Mouse (Mus musculus) hindbrain, postnatal 0 days (tissue): ENCODE measurements around the gene Dusp22. TPM values are rescaled to one million over a fixed set of nuclear protein-coding genes. Genes with fewer than 3 reads are reported as not detected.

Experiments used
- ATAC-seq: fragments of 200-750 bp; cut with Nextera tagmentation; 2 replicates; pipeline ENCODE4 v1.8.0; 2017; ENCODE audit warnings: mild to moderate bottlenecking, moderate TSS enrichment, moderate library complexity
- DNase-seq: peaks from one replicate; pipeline ENCODE4 v3.0.0-alpha.2; 2015; ENCODE audit warnings: low spot score
- H3K27ac ChIP-seq: fragments of 300-500 bp; sonication (generic); 2 replicates; pipeline ENCODE4 v1.5.1; 2014; ENCODE audit warnings: mild to moderate bottlenecking
- H3K27me3 ChIP-seq: fragments of 300-500 bp; sonication (generic); 2 replicates; pipeline ENCODE4 v1.6.1; 2014; ENCODE audit warnings: low read length, mixed read lengths; ENCODE audit not compliant: insufficient read depth
- H3K36me3 ChIP-seq: fragments of 300-500 bp; sonication (generic); 2 replicates; pipeline ENCODE4 v1.6.1; 2014; ENCODE audit warnings: low read length, mixed read lengths; ENCODE audit not compliant: insufficient read depth
- H3K4me1 ChIP-seq: fragments of 300-500 bp; sonication (generic); 2 replicates; pipeline ENCODE4 v1.6.1; 2014; ENCODE audit warnings: antibody characterized with exemption, low read length, mixed read lengths; ENCODE audit not compliant: insufficient read depth
- H3K4me2 ChIP-seq: fragments of 300-500 bp; sonication (generic); 2 replicates; pipeline ENCODE4 v1.6.1; 2014; ENCODE audit warnings: low read depth, mild to moderate bottlenecking, low read length, moderate library complexity, mixed read lengths
- H3K4me3 ChIP-seq: fragments of 300-500 bp; sonication (generic); 2 replicates; pipeline ENCODE4 v1.5.1; 2014; ENCODE audit warnings: low read length
- H3K9ac ChIP-seq: fragments of 300-500 bp; sonication (generic); replicated peaks from 2 replicates; pipeline ENCODE4 v1.6.1; 2014; ENCODE audit warnings: mild to moderate bottlenecking, low read length, moderate library complexity, mixed read lengths
- H3K9me3 ChIP-seq: fragments of 300-500 bp; sonication (generic); 2 replicates; pipeline ENCODE4 v1.6.1; 2016; ENCODE audit warnings: low read length, mixed read lengths
- CTCF ChIP-seq: IDR thresholded peaks from 2 replicates; pipeline ENCODE4 v1.5.1; 2016; ENCODE audit warnings: antibody characterized with exemption, control low read depth, low read depth
- WGBS: fragments of 180-500 bp; shearing (Covaris S2); extraction: QIAGEN DNeasy Blood & Tissue Kit; methylation state at CpG from one replicate; pipeline ENCODE4 v1.1.7; 2014; 5-methylcytosine and 5-hydroxymethylcytosine counted together
- polyA plus RNA-seq: library from polyadenylated mRNA; unstranded; fragments of >200 nt; fragmentation: Nextera tagmentation; extraction: Ambion mirVana; gene quantifications from 2 replicates; pipeline ENCODE4 v1.2.1, GENCODE M21; 2015
- total RNA-seq: library from RNA; depleted of rRNA; stranded (reverse); fragments of >200 nt; gene quantifications from 2 replicates; pipeline ENCODE4 v1.2.3, GENCODE M21; 2014

Dusp22 gene
- total and polyA plus RNA-seq, 2 experiments from 2014 or later: 17.2 to 30.1 TPM

DNA sequence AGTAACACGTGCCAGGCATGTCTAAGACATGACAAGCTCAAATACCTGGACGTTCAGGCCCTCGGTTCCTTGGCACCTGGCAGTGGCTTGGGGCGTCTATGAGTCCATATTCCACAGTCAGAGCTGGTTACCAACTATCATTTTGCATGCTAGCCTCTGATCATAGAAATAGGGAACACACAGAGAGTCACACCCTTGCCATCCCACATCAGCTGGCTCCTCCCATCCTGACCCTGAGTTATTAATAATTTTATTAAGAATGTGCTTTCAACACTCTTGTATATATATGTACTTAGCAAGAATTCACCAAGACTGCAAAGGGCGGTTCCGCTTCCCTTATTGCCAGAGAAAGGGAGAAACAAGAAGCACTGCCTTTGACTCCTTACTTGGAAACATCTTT is 54.8 kb downstream of the Dusp22 start:
- no peaks in the 10 kb centered on the region for H3K4me1 ChIP-seq
- H3K27ac ChIP-seq: no peak overlapping the region
- no peak for TF ChIP-seq CTCF
- H3K4me2 ChIP-seq: no peak overlapping the region
- H3K9ac ChIP-seq: no peak overlapping the region
- no peaks in the 10 kb centered on the region for H3K27me3 ChIP-seq
- H3K9me3 ChIP-seq: no peaks in the 10 kb centered on the region
- H3K36me3 ChIP-seq: peaks cover 6% of the 10 kb centered on the region; the same call in 1 of the 2 replicates
- WGBS: 91% methylated on average over 6 of the region's 6 CpGs
- no peak for ATAC-seq
- no peak for DNase-seq
- H3K4me3 ChIP-seq: no peak overlapping the region

DNA sequence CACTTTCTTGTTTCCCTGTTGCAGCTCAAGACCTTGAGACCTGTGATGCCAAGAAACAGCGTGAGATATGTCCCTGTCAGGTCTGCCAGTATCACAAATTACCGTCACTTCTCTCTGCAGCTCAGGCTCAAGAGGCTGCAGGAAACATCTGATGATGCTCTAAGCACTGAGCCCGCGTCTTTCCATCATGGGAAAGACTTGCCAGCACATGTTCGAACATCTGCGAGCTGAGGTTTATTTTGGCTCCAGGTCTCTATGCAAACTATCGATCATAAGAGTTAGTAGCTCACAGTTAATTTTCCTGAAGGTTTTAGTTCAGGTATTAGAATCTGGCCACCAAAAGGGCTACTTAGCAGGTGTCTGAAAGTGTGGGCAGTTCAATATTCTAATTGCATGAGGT is 55.3 kb downstream of the Dusp22 start:
- H3K4me3 ChIP-seq: no peak overlapping the region
- DNase-seq: no peak
- TF ChIP-seq CTCF: no peak
- H3K9ac ChIP-seq: no peak overlapping the region
- no peak for ATAC-seq
- 0 out of 2 replicates have a peak, but pooled peaks cover 6% of the 10 kb centered on the region for H3K36me3 ChIP-seq
- no peaks in the 10 kb centered on the region for H3K9me3 ChIP-seq
- H3K27ac ChIP-seq: no peak overlapping the region
- no peaks in the 10 kb centered on the region for H3K27me3 ChIP-seq
- no peaks in the 10 kb centered on the region for H3K4me1 ChIP-seq
- WGBS: 86% methylated on average over 7 of the region's 7 CpGs
- H3K4me2 ChIP-seq: no peak overlapping the region

DNA sequence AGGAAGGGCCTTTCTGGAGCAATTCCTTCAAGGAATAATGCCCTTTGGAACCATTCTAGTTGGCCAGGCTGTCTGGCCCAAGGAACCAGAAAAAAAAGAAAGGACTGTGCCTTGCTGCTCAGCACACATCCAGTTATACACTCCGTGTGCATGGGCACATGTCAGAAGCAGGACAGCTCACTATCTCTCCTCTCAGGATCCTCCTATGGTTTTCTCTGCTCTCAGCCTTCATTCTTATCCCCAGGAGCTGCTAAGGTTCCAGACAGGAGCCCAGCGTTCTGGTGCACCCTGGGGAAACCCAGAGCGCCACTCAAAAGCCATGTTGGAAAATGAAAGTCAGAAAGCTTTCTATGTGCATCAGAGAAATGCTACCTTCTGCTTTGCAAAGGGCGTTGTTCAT is 55.8 kb downstream of the Dusp22 start:
- H3K36me3 ChIP-seq: 0 out of 2 replicates have a peak, but pooled peaks cover 6% of the 10 kb centered on the region
- H3K4me3 ChIP-seq: no peak overlapping the region
- WGBS: 81% methylated on average over 4 of the region's 4 CpGs
- no peak overlapping the region for H3K9ac ChIP-seq
- no peaks in the 10 kb centered on the region for H3K27me3 ChIP-seq
- no peak overlapping the region for H3K27ac ChIP-seq
- ATAC-seq: no peak
- no peak for TF ChIP-seq CTCF
- no peak overlapping the region for H3K4me2 ChIP-seq
- DNase-seq: no peak
- H3K9me3 ChIP-seq: no peaks in the 10 kb centered on the region
- H3K4me1 ChIP-seq: no peaks in the 10 kb centered on the region

DNA sequence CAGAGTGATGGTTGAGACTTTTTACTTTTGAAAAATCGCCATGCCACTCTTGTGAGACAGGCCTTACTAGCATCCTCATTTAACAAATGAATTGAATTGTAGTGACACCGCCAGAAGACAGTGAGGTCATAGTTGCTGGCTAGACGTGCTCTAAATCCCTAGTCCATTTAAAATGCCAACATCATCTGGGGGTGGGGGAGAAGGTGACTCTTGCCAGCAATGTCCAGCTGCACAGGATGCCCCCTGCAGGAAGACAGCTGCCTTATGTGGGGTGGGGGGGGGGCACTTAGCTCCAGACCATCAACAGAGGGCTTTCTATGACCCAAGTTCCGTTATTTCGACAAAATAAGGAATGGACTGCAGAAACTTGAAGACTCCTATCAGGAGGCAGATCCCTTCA is 56.8 kb downstream of the Dusp22 start:
- H3K27me3 ChIP-seq: no peaks in the 10 kb centered on the region
- H3K9me3 ChIP-seq: no peaks in the 10 kb centered on the region
- no peak overlapping the region for H3K4me3 ChIP-seq
- no peak overlapping the region for H3K4me2 ChIP-seq
- H3K9ac ChIP-seq: no peak overlapping the region
- 0 out of 2 replicates have a peak, but pooled peaks have one; percentile 18 for TF ChIP-seq CTCF
- no peaks in the 10 kb centered on the region for H3K4me1 ChIP-seq
- ATAC-seq: 0 out of 2 replicates have a peak, but pooled peaks have one; percentile 50
- peak; percentile 22 for DNase-seq
- no peak overlapping the region for H3K27ac ChIP-seq
- 0 out of 2 replicates have a peak, but pooled peaks cover 1% of the 10 kb centered on the region for H3K36me3 ChIP-seq
- WGBS: 47% methylated on average over 5 of the region's 5 CpGs

DNA sequence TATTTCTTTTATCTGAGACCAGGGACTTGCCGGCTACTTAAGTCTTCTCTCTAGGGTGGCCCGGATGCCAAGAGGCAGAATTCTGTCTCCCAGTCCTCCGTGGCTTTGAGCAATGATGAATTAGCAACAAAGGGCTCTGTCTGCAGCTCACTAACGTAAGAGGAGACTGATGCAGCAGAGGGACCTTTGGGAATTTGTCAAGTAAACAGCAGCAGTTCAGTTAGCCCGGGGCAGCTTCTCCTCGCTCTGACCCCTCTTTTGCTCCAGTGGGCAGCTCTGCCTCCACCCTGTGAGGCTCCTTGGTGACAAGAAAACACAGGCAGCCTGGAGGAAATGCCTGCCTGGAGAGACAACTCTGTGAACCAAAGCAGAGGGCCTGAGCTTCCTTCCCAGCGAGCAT is 62.8 kb downstream of the Dusp22 start:
- no peaks in the 10 kb centered on the region for H3K9me3 ChIP-seq
- no peak for TF ChIP-seq CTCF
- H3K4me3 ChIP-seq: no peak overlapping the region
- DNase-seq: peak; percentile 18
- 13% methylated on average over 7 of the region's 7 CpGs for WGBS
- peaks cover 8% of the 10 kb centered on the region; the same call in 1 of the 2 replicates for H3K4me1 ChIP-seq
- H3K27me3 ChIP-seq: no peaks in the 10 kb centered on the region
- no peak overlapping the region for H3K27ac ChIP-seq
- no peak overlapping the region for H3K4me2 ChIP-seq
- no peaks in the 10 kb centered on the region for H3K36me3 ChIP-seq
- no peak for ATAC-seq
- H3K9ac ChIP-seq: no peak overlapping the region

DNA sequence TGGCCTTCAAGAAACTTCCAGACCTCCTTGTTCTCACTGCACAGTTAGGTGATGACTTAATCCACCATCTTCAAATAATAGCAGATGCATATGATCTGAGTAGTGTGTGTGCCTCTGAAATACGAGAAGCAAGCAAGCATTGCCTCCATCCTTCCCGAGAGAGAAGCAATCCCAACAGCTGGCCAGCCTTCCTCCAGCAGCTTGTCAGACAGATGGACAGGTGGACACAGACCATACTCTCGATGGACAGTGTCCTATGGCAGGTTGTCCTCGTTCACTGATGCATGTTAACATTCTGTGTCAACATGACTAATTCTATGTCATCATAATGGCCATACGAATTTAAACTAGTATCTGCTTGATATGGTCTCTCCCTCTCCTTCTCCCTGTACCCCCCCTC is 63.5 kb downstream of the Dusp22 start:
- no peak for DNase-seq
- no peak overlapping the region for H3K4me3 ChIP-seq
- H3K27me3 ChIP-seq: no peaks in the 10 kb centered on the region
- H3K27ac ChIP-seq: no peak overlapping the region
- TF ChIP-seq CTCF: no peak
- H3K36me3 ChIP-seq: no peaks in the 10 kb centered on the region
- H3K4me1 ChIP-seq: peaks cover 8% of the 10 kb centered on the region; the same call in 1 of the 2 replicates
- no peak overlapping the region for H3K9ac ChIP-seq
- H3K4me2 ChIP-seq: no peak overlapping the region
- H3K9me3 ChIP-seq: no peaks in the 10 kb centered on the region
- WGBS: 58% methylated on average over 5 of the region's 5 CpGs
- ATAC-seq: no peak

DNA sequence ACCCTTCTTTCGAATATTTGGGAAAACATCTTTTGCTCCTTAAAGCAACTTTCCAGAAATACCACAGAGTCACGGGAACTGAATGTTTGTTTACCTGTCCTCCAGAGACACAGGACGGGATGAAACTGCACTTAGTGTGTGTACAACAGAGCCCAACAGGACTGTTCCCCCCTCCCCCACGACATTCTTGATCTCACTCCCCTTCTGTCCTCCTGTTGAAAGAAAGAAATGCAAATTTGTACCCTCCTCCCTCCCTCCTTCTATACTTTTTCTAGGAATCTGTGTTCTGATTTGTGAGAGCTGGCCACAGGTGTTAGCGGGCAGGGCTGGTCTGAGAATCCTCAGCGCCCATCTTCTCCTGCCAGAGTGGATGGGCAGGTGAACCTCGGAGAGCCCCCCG is 64.1 kb downstream of the Dusp22 start:
- no peak overlapping the region for H3K4me2 ChIP-seq
- H3K4me1 ChIP-seq: peaks cover 8% of the 10 kb centered on the region; the same call in 1 of the 2 replicates
- TF ChIP-seq CTCF: no peak
- DNase-seq: no peak
- WGBS: 66% methylated on average over 8 of the region's 8 CpGs
- ATAC-seq: no peak
- no peak overlapping the region for H3K27ac ChIP-seq
- H3K36me3 ChIP-seq: no peaks in the 10 kb centered on the region
- no peaks in the 10 kb centered on the region for H3K27me3 ChIP-seq
- H3K9ac ChIP-seq: no peak overlapping the region
- no peaks in the 10 kb centered on the region for H3K9me3 ChIP-seq
- no peak overlapping the region for H3K4me3 ChIP-seq
